Comparison of ENCODE assay signal across 15 mouse cellular contexts in genomic region chr3:96133327-96133905, GRCm38 (mm10). TPM values are rescaled to one million over a fixed set of nuclear protein-coding genes. Genes with fewer than 3 reads are reported as not detected.
DNase-seq lines count a peak whose midpoint lies in the region; ATAC-seq and TF ChIP-seq lines count a peak whose summit lies in the region.
"Had no signal": no experiment of that assay in that cellular context is flagged by ENCODE, and none has a peak within 500 bp of the region (broad histone marks: within the 10 kb centered on the region; RNA-seq: fewer than 3 reads in every experiment).

No protein-coding gene starts in this region.

- peak overlapping the region; percentile 32; the same call in 1 of the 2 replicates for H3K4me3 ChIP-seq in gastrocnemius, adult 2 months
- no peak overlapping the region for H3K4me3 ChIP-seq in liver, embryonic 16.5 days (ENCODE audit: low read depth, low read length)
- H3K4me3 ChIP-seq in liver, embryonic 11.5 days (ENCODE audit: low read depth, low read length), result no peak overlapping the region
- H3K4me3 ChIP-seq in small intestine, adult 2 months (ENCODE audit: low read depth, low read length), result no peak overlapping the region

- no peak for TF ChIP-seq CTCF in gastrocnemius, adult 2 months (IDR thresholded peaks at IDR 0.05)
- TF ChIP-seq CTCF in small intestine, adult 2 months (IDR thresholded peaks at IDR 0.05; ENCODE audit: extremely low read depth, insufficient read length, insufficient replicate concordance, low read depth, low read length), result no peak

- no peaks in the 10 kb centered on the region; the same call in 1 of the 2 replicates for H3K36me3 ChIP-seq in liver, embryonic 16.5 days (ENCODE audit: control insufficient read depth, insufficient read depth)
- H3K36me3 ChIP-seq in liver, embryonic 11.5 days (ENCODE audit: control insufficient read depth, insufficient read depth, low read length), result no peaks in the 10 kb centered on the region
- H3K36me3 ChIP-seq in small intestine, adult 2 months (ENCODE audit: control insufficient read depth, insufficient read depth, low read length), result peaks cover 2% of the 10 kb centered on the region; the same call in 1 of the 2 replicates

- H3K4me1 ChIP-seq in liver, embryonic 16.5 days (ENCODE audit: control insufficient read depth, low read depth, low read length), result peaks cover 3% of the 10 kb centered on the region
- H3K4me1 ChIP-seq in liver, embryonic 11.5 days (replicated peaks; ENCODE audit: control insufficient read depth, insufficient read depth, low read length), result 0 out of 2 replicates have a peak, but pooled peaks cover 4% of the 10 kb centered on the region
- peaks cover 3% of the 10 kb centered on the region; the same call in 1 of the 2 replicates for H3K4me1 ChIP-seq in small intestine, adult 2 months (ENCODE audit: control insufficient read depth, insufficient read depth, insufficient read length, low read length)

- H3K9ac ChIP-seq in liver, embryonic 16.5 days (ENCODE audit: low read depth, low read length), result no peak overlapping the region
- no peak overlapping the region for H3K9ac ChIP-seq in liver, embryonic 11.5 days (ENCODE audit: low read depth, low read length)

- 67% methylated on average over 11 of the region's 11 CpGs for WGBS in liver, embryonic 16.5 days (ENCODE audit: insufficient replicate concordance)
- 74% methylated on average over 11 of the region's 11 CpGs for WGBS in liver, embryonic 11.5 days
- 57% methylated on average over 11 of the region's 11 CpGs for WGBS in small intestine, adult 2 months

- H3K27me3 ChIP-seq in liver, embryonic 16.5 days (ENCODE audit: control insufficient read depth, insufficient read depth, low read depth, low read length), result no peaks in the 10 kb centered on the region
- no peaks in the 10 kb centered on the region for H3K27me3 ChIP-seq in liver, embryonic 11.5 days (replicated peaks; ENCODE audit: control insufficient read depth, insufficient read depth, low read length)
- no peaks in the 10 kb centered on the region for H3K27me3 ChIP-seq in small intestine, adult 2 months (ENCODE audit: control insufficient read depth, insufficient read depth, low read length)

- TF ChIP-seq POLR2A in small intestine, adult 2 months (IDR thresholded peaks at IDR 0.05; ENCODE audit: low read depth, low read length), result no peak

- peak overlapping the region; percentile 77 for H3K27ac ChIP-seq in gastrocnemius, adult 2 months
- peak overlapping the region; percentile 33 for H3K27ac ChIP-seq in liver, embryonic 16.5 days (ENCODE audit: low read length)
- no peak overlapping the region for H3K27ac ChIP-seq in liver, embryonic 11.5 days (ENCODE audit: low read depth, low read length)
- H3K27ac ChIP-seq in small intestine, adult 2 months (ENCODE audit: insufficient read depth, low read depth, low read length), result peak overlapping the region; percentile 3; the same call in 1 of the 2 replicates
- H3K27ac ChIP-seq: hindbrain, postnatal 0 days; macrophage had no signal

- intact Hi-C loops in gastrocnemius, adult 2 months (cut with DNase I), result no loop called here
- intact Hi-C loops in left cerebral cortex, postnatal 25 days (cut with DNase I), result no loop called here

- no peak for ATAC-seq in liver, embryonic 16.5 days (ENCODE audit: low read depth)
- ATAC-seq in liver, embryonic 11.5 days (replicated peaks; ENCODE audit: low FRiP score), result no peak
- ATAC-seq: hindbrain, postnatal 0 days; midbrain, embryonic 16.5 days had no signal

- H3K4me2 ChIP-seq in liver, embryonic 16.5 days (ENCODE audit: low read depth, low read length), result no peak overlapping the region
- no peak overlapping the region for H3K4me2 ChIP-seq in liver, embryonic 11.5 days

- DNase-seq in gastrocnemius, adult 2 months, result no peak
- DNase-seq in gastrocnemius, postnatal 25 days, result no peak
- no peak for DNase-seq in liver, embryonic 11.5 days (ENCODE audit: low spot score)
- peak; percentile 34 for DNase-seq in kidney, postnatal 14 days
- DNase-seq in frontal cortex, postnatal 36 days (ENCODE audit: low spot score in 2 of 2), result no peak
- no peak for DNase-seq in left cerebral cortex, postnatal 25 days (ENCODE audit: low spot score in 2 of 2)
- DNase-seq: B cell, adult 2 months; gastrocnemius, postnatal 10 days; heart, postnatal 10 days; thymus, adult 2 months had no signal

- no peaks in the 10 kb centered on the region for H3K9me3 ChIP-seq in liver, embryonic 16.5 days (replicated peaks; ENCODE audit: control insufficient read depth, low read length)
- no peaks in the 10 kb centered on the region for H3K9me3 ChIP-seq in liver, embryonic 11.5 days (ENCODE audit: control insufficient read depth, low read length)

RNA-seq across cellular contexts. Expression of gene Mtmr11, which starts 28.4 kb away (rescaled TPM):
- total RNA-seq in gastrocnemius, adult 2 months (2021), result 1 to 10 TPM; 1.9 to 2.5 TPM
- 1 to 10 TPM; 2.5 to 4.1 TPM for total RNA-seq in gastrocnemius, postnatal 25 days (2021)
- 2.6 and 4.2 TPM in 2 replicates for polyA plus RNA-seq in liver, embryonic 16.5 days (2015; fragmentation: Nextera tagmentation; extraction: Ambion mirVana)
- polyA plus RNA-seq in liver, embryonic 11.5 days (2014; fragmentation: Nextera tagmentation; extraction: Ambion mirVana), result 6.8 and 8.8 TPM in 2 replicates
- polyA plus RNA-seq in small intestine, adult 2 months (2012; rRNA removed), result 5.0 and 64.6 TPM in 2 replicates
- total RNA-seq in left cerebral cortex, postnatal 25 days (2021), result 1 to 10 TPM; 6.4 to 6.8 TPM

RNA-seq across cellular contexts. Expression of gene Otud7b, which starts 29.1 kb away (rescaled TPM):
- total RNA-seq in gastrocnemius, adult 2 months (2021), result 10 to 100 TPM; 54.6 to 58.3 TPM
- 10 to 100 TPM; 52.5 to 54.4 TPM for total RNA-seq in gastrocnemius, postnatal 25 days (2021)
- polyA plus RNA-seq in liver, embryonic 16.5 days (2015; fragmentation: Nextera tagmentation; extraction: Ambion mirVana), result 5.8 and 7.7 TPM in 2 replicates
- 7.1 and 7.9 TPM in 2 replicates for polyA plus RNA-seq in liver, embryonic 11.5 days (2014; fragmentation: Nextera tagmentation; extraction: Ambion mirVana)
- polyA plus RNA-seq in small intestine, adult 2 months (2012; rRNA removed), result 13.7 and 23.6 TPM in 2 replicates
- 10 to 100 TPM; 24.6 to 27.7 TPM for total RNA-seq in left cerebral cortex, postnatal 25 days (2021)

RNA-seq across cellular contexts. Expression of gene Sf3b4, which starts 38.7 kb away (rescaled TPM):
- 10 to 100 TPM; 11.0 to 11.7 TPM for total RNA-seq in gastrocnemius, adult 2 months (2021)
- 10 to 100 TPM in 1 of 2 experiments, 1 to 10 TPM in 1; 8.8 to 10.3 TPM for total RNA-seq in gastrocnemius, postnatal 25 days (2021)
- 59.4 and 59.6 TPM in 2 replicates for polyA plus RNA-seq in liver, embryonic 16.5 days (2015; fragmentation: Nextera tagmentation; extraction: Ambion mirVana)
- polyA plus RNA-seq in liver, embryonic 11.5 days (2014; fragmentation: Nextera tagmentation; extraction: Ambion mirVana), result 220 and 243 TPM in 2 replicates
- polyA plus RNA-seq in small intestine, adult 2 months (2012; rRNA removed), result 42.2 and 73.2 TPM in 2 replicates
- total RNA-seq in left cerebral cortex, postnatal 25 days (2021), result 10 to 100 TPM; 39.6 to 43.4 TPM

RNA-seq across cellular contexts. Expression of gene Sv2a, which starts 47.5 kb away (rescaled TPM):
- under 1 TPM; 0.25 to 0.26 TPM for total RNA-seq in gastrocnemius, adult 2 months (2021)
- total RNA-seq in gastrocnemius, postnatal 25 days (2021), result 1 to 10 TPM in 1 of 2 experiments, under 1 TPM in 1; 0.92 to 1.3 TPM
- 0.12 and 0.13 TPM in 2 replicates for polyA plus RNA-seq in liver, embryonic 16.5 days (2015; fragmentation: Nextera tagmentation; extraction: Ambion mirVana)
- 3.5 and 4.3 TPM in 2 replicates for polyA plus RNA-seq in liver, embryonic 11.5 days (2014; fragmentation: Nextera tagmentation; extraction: Ambion mirVana)
- polyA plus RNA-seq in small intestine, adult 2 months (2012; rRNA removed), result 0.85 and 1.4 TPM in 2 replicates
- total RNA-seq in left cerebral cortex, postnatal 25 days (2021), result 100 to 1,000 TPM; 429 to 435 TPM
